Mouse (Mus musculus) CH12.LX (cell line): Measurements from ENCODE around the gene Sparc.

ENCODE experiments used
- CTCF ChIP-seq, 2 experiments: IDR thresholded peaks in 1 of 2; conservative IDR thresholded peaks in 1 of 2; 2 replicates each; pipeline ENCODE4 v1.5.1; 2011 to 2012; ENCODE audit warnings: low read depth in 2 of 2, low read length in 2 of 2, improper control_type of control experiment in 1 of 2, inconsistent platforms in 1 of 2, mild to moderate bottlenecking in 1 of 2, moderate library complexity in 1 of 2
- ETS1 ChIP-seq: conservative IDR thresholded peaks from 2 replicates; pipeline ENCODE4 v1.6.1; 2012; ENCODE audit warnings: low read depth, mild to moderate bottlenecking, inconsistent platforms, low read length, improper control_type of control experiment, moderate library complexity
- JUN ChIP-seq: IDR thresholded peaks from 2 replicates; pipeline ENCODE4 v1.6.1; 2011; ENCODE audit warnings: low read depth, mild to moderate bottlenecking, low read length, improper control_type of control experiment, moderate library complexity; ENCODE audit not compliant: insufficient read depth
- KAT2A ChIP-seq: IDR thresholded peaks from 2 replicates; pipeline ENCODE4 v1.6.1; 2012; ENCODE audit warnings: low read length, improper control_type of control experiment, inconsistent platforms; ENCODE audit not compliant: insufficient replicate concordance
- MEF2A ChIP-seq: IDR thresholded peaks from 2 replicates; pipeline ENCODE4 v1.6.1; 2014; ENCODE audit warnings: low read depth, mild to moderate bottlenecking, inconsistent platforms, low read length, improper control_type of control experiment, borderline replicate concordance
- MXI1 ChIP-seq: IDR thresholded peaks from 2 replicates; pipeline ENCODE4 v1.6.1; 2011; ENCODE audit warnings: mild to moderate bottlenecking, low read depth, low read length, improper control_type of control experiment
- POLR2A ChIP-seq: IDR thresholded peaks from 2 replicates; pipeline ENCODE4 v1.6.1; 2011; ENCODE audit warnings: low read depth, mild to moderate bottlenecking, improper control_type of control experiment, low read length

DNA sequence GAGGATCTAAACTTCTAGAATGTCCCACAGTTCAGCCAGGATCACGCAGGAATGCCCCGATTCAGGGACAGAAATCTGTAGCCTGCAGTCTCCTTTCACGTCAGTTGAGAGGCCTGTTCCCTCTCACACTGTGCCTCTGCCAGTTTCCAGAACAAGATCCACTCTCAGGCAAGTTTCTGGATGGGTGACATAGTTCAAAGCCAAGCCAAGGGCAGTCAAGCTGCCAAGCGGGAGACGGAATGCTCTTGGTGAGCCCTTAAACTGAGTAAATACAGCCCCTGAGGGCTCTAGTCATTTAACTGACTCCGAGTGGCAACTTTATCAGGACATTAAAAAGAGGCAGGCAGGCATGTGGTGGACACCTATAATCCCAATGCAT lies 53.9 kb downstream of the Sparc start:
- TF ChIP-seq JUN (no peak), MXI1 (no peak), POLR2A (no peak), MEF2A (no peak), CTCF (conservative IDR thresholded peaks at IDR 0.05 in 1 of 2, IDR thresholded peaks at IDR 0.05 in 1 of 2; ENCODE audit: low read depth in 2 of 2, low read length in 2 of 2) (no peak), ETS1 (no peak), KAT2A (no peak)
